Mouse (Mus musculus): ENCODE results near the gene Gpr152. TPM values are rescaled to one million over a fixed set of nuclear protein-coding genes. Genes with fewer than 3 reads are reported as not detected.

Gene Gpr152
- polyA plus RNA-seq, 1 experiment from 2014 or later, result not detected

GRCm38 (mm10) chr19:4191528-4192250, 52.1 kb downstream of the Gpr152 start, which contains the start of gene Ppp1ca:
Gene Ppp1ca (plus strand): TSS chr19:4192065.
- H3K9me3 ChIP-seq (replicated peaks; ENCODE audit: control insufficient read depth, low read length), result no peaks in the 10 kb centered on the region
- ATAC-seq (replicated peaks; ENCODE audit: insufficient number of reproducible peaks, low FRiP score, low TSS enrichment, low read depth), result peak; percentile 88
- H3K4me3 ChIP-seq (ENCODE audit: low read depth, low read length), result peak within 1 kb of the TSS; percentile 97
- H3K9ac ChIP-seq (replicated peaks; ENCODE audit: low read length), result peak within 1 kb of the TSS; percentile 96
- H3K4me1 ChIP-seq (ENCODE audit: control insufficient read depth, insufficient read depth, low read length), result peaks cover 6% of the 10 kb centered on the region
- peak within 1 kb of the TSS; percentile 58 for H3K4me2 ChIP-seq (ENCODE audit: low read depth, low read length)
- peak within 1 kb of the TSS; percentile 90 for H3K27ac ChIP-seq (replicated peaks; ENCODE audit: low read depth, low read length)
- no peaks in the 10 kb centered on the region for H3K27me3 ChIP-seq (ENCODE audit: control insufficient read depth, insufficient read depth, low read length)
- DNase-seq (ENCODE audit: low spot score), result peak; percentile 96
- peaks cover 18% of the 10 kb centered on the region for H3K36me3 ChIP-seq (replicated peaks; ENCODE audit: control insufficient read depth, insufficient read depth, low read depth, low read length)
- WGBS, result 7% methylated on average over 38 of the region's 47 CpGs

GRCm38 (mm10) chr19:4192251-4192985, 52.8 kb downstream of the Gpr152 start:
- Histone ChIP-seq H3K4me2 (ENCODE audit: low read depth, low read length) (peak overlapping the region; percentile 58), H3K9ac (replicated peaks; ENCODE audit: low read length) (peak overlapping the region; percentile 96), H3K9me3 (replicated peaks; ENCODE audit: control insufficient read depth, low read length) (no peaks in the 10 kb centered on the region), H3K36me3 (replicated peaks; ENCODE audit: control insufficient read depth, insufficient read depth, low read depth, low read length) (peaks cover 18% of the 10 kb centered on the region), H3K27ac (replicated peaks; ENCODE audit: low read depth, low read length) (peak overlapping the region; percentile 90), H3K4me1 (ENCODE audit: control insufficient read depth, insufficient read depth, low read length) (peaks cover 6% of the 10 kb centered on the region), H3K27me3 (ENCODE audit: control insufficient read depth, insufficient read depth, low read length) (no peaks in the 10 kb centered on the region), H3K4me3 (ENCODE audit: low read depth, low read length) (peak overlapping the region; percentile 97)
- 0 out of 2 replicates have a peak, but pooled peaks have one; percentile 0 for ATAC-seq (replicated peaks; ENCODE audit: insufficient number of reproducible peaks, low FRiP score, low TSS enrichment, low read depth)
- 0% methylated on average over 47 of the region's 52 CpGs for WGBS
- peak; percentile 45 for DNase-seq (ENCODE audit: low spot score)

GRCm38 (mm10) chr19:4193129-4193528, 53.5 kb downstream of the Gpr152 start:
- Histone ChIP-seq H3K27ac (replicated peaks; ENCODE audit: low read depth, low read length) (no peak overlapping the region), H3K36me3 (replicated peaks; ENCODE audit: control insufficient read depth, insufficient read depth, low read depth, low read length) (peaks cover 18% of the 10 kb centered on the region)
- no peak for ATAC-seq (replicated peaks; ENCODE audit: insufficient number of reproducible peaks, low FRiP score, low TSS enrichment, low read depth)

GRCm38 (mm10) chr19:4194021-4194724, 54.6 kb downstream of the Gpr152 start:
- no peak for DNase-seq (ENCODE audit: low spot score)
- H3K4me3 ChIP-seq (ENCODE audit: low read depth, low read length), result no peak overlapping the region
- no peak overlapping the region for H3K27ac ChIP-seq (replicated peaks; ENCODE audit: low read depth, low read length)
- ATAC-seq (replicated peaks; ENCODE audit: insufficient number of reproducible peaks, low FRiP score, low TSS enrichment, low read depth), result no peak
- WGBS, result 89% methylated on average over 8 of the region's 8 CpGs
- peaks cover 6% of the 10 kb centered on the region for H3K4me1 ChIP-seq (ENCODE audit: control insufficient read depth, insufficient read depth, low read length)
- H3K36me3 ChIP-seq (replicated peaks; ENCODE audit: control insufficient read depth, insufficient read depth, low read depth, low read length), result peaks cover 18% of the 10 kb centered on the region
- no peaks in the 10 kb centered on the region for H3K27me3 ChIP-seq (ENCODE audit: control insufficient read depth, insufficient read depth, low read length)
- H3K9ac ChIP-seq (replicated peaks; ENCODE audit: low read length), result no peak overlapping the region
- H3K4me2 ChIP-seq (ENCODE audit: low read depth, low read length), result no peak overlapping the region
- H3K9me3 ChIP-seq (replicated peaks; ENCODE audit: control insufficient read depth, low read length), result no peaks in the 10 kb centered on the region

More at GRCm38 (mm10) chr19:4193129-4193528, 53.5 kb downstream of the Gpr152 start:
- Histone ChIP-seq H3K4me2 (ENCODE audit: low read depth, low read length) (peak overlapping the region; percentile 58), H3K27me3 (ENCODE audit: control insufficient read depth, insufficient read depth, low read length) (no peaks in the 10 kb centered on the region), H3K9me3 (replicated peaks; ENCODE audit: control insufficient read depth, low read length) (no peaks in the 10 kb centered on the region), H3K4me1 (ENCODE audit: control insufficient read depth, insufficient read depth, low read length) (peaks cover 6% of the 10 kb centered on the region), H3K9ac (replicated peaks; ENCODE audit: low read length) (peak overlapping the region; percentile 96), H3K4me3 (ENCODE audit: low read depth, low read length) (peak overlapping the region; percentile 97)
- DNase-seq (ENCODE audit: low spot score), result no peak
- 72% methylated on average over 6 of the region's 6 CpGs for WGBS

- H3K9me3 ChIP-seq (replicated peaks; ENCODE audit: control insufficient read depth, low read length), result no peaks in the 10 kb centered on the region
- WGBS, result 84% methylated on average over 12 of the region's 12 CpGs
- H3K27ac ChIP-seq (replicated peaks; ENCODE audit: low read depth, low read length), result no peak overlapping the region
- H3K9ac ChIP-seq (replicated peaks; ENCODE audit: low read length), result no peak overlapping the region
- peaks cover 18% of the 10 kb centered on the region for H3K36me3 ChIP-seq (replicated peaks; ENCODE audit: control insufficient read depth, insufficient read depth, low read depth, low read length)
- peaks cover 6% of the 10 kb centered on the region for H3K4me1 ChIP-seq (ENCODE audit: control insufficient read depth, insufficient read depth, low read length)
- no peak overlapping the region for H3K4me2 ChIP-seq (ENCODE audit: low read depth, low read length)
- H3K27me3 ChIP-seq (ENCODE audit: control insufficient read depth, insufficient read depth, low read length), result no peaks in the 10 kb centered on the region
- no peak for ATAC-seq (replicated peaks; ENCODE audit: insufficient number of reproducible peaks, low FRiP score, low TSS enrichment, low read depth)
- no peak overlapping the region for H3K4me3 ChIP-seq (ENCODE audit: low read depth, low read length)
- DNase-seq (ENCODE audit: low spot score), result no peak
Observed at GRCm38 (mm10) chr19:4194776-4195650, 55.4 kb downstream of the Gpr152 start.

Other genes starting within 250 kb of the Gpr152 start
- 16.3 and 21.8 TPM in 2 replicates for gene Tcirg1, start 232.7 kb upstream of the Gpr152 start, polyA plus RNA-seq (2014; fragmentation: Nextera tagmentation; extraction: Ambion mirVana)
- gene Ndufs8, start 227.0 kb upstream of the Gpr152 start, polyA plus RNA-seq (2014; fragmentation: Nextera tagmentation; extraction: Ambion mirVana), result 248 and 267 TPM in 2 replicates
- gene Aldh3b1, start 210.0 kb upstream of the Gpr152 start, polyA plus RNA-seq (2014; fragmentation: Nextera tagmentation; extraction: Ambion mirVana), result 0.49 and 1.00 TPM in 2 replicates
- 6.0 and 6.3 TPM in 2 replicates for gene Unc93b1, start 204.6 kb upstream of the Gpr152 start, polyA plus RNA-seq (2014; fragmentation: Nextera tagmentation; extraction: Ambion mirVana)
- gene Aldh3b3, start 181.1 kb upstream of the Gpr152 start, polyA plus RNA-seq (2014; fragmentation: Nextera tagmentation; extraction: Ambion mirVana), result not detected in 2 replicates
- gene Aldh3b2, start 167.5 kb upstream of the Gpr152 start, polyA plus RNA-seq (2014; fragmentation: Nextera tagmentation; extraction: Ambion mirVana), result 1.2 and 1.6 TPM in 2 replicates
- 2.3 and 3.5 TPM in 2 replicates for gene Acy3, start 153.2 kb upstream of the Gpr152 start, polyA plus RNA-seq (2014; fragmentation: Nextera tagmentation; extraction: Ambion mirVana)
- 0.26 TPM in 1 of 2 replicates, not detected in the other for gene Tbx10, start 147.0 kb upstream of the Gpr152 start, polyA plus RNA-seq (2014; fragmentation: Nextera tagmentation; extraction: Ambion mirVana)
- gene Nudt8, start 139.2 kb upstream of the Gpr152 start, polyA plus RNA-seq (2014; fragmentation: Nextera tagmentation; extraction: Ambion mirVana), result 24.2 and 26.6 TPM in 2 replicates
- gene Gm49405, start 139.2 kb upstream of the Gpr152 start, polyA plus RNA-seq (2014; fragmentation: Nextera tagmentation; extraction: Ambion mirVana), result 1.3 and 1.4 TPM in 2 replicates
- gene Doc2g, start 136.5 kb upstream of the Gpr152 start, polyA plus RNA-seq (2014; fragmentation: Nextera tagmentation; extraction: Ambion mirVana), result 2.2 TPM in 2 replicates
- 190 and 205 TPM in 2 replicates for gene Ndufv1, start 127.0 kb upstream of the Gpr152 start, polyA plus RNA-seq (2014; fragmentation: Nextera tagmentation; extraction: Ambion mirVana)
- gene Gstp1, start 101.8 kb upstream of the Gpr152 start, polyA plus RNA-seq (2014; fragmentation: Nextera tagmentation; extraction: Ambion mirVana), result 405 and 453 TPM in 2 replicates
- gene Gstp2, start 93.8 kb upstream of the Gpr152 start, polyA plus RNA-seq (2014; fragmentation: Nextera tagmentation; extraction: Ambion mirVana), result 2.2 and 2.3 TPM in 2 replicates
- not detected in 2 replicates for gene Gstp3, start 80.2 kb upstream of the Gpr152 start, polyA plus RNA-seq (2014; fragmentation: Nextera tagmentation; extraction: Ambion mirVana)
- gene Cabp2, start 58.2 kb upstream of the Gpr152 start, polyA plus RNA-seq (2014; fragmentation: Nextera tagmentation; extraction: Ambion mirVana), result not detected in 2 replicates
- gene Cdk2ap2, start 42.6 kb upstream of the Gpr152 start, polyA plus RNA-seq (2014; fragmentation: Nextera tagmentation; extraction: Ambion mirVana), result 58.6 and 69.0 TPM in 2 replicates
- 6.3 and 7.3 TPM in 2 replicates for gene Pitpnm1, start 39.8 kb upstream of the Gpr152 start, polyA plus RNA-seq (2014; fragmentation: Nextera tagmentation; extraction: Ambion mirVana)
- gene Aip, start 13.9 kb upstream of the Gpr152 start, polyA plus RNA-seq (2014; fragmentation: Nextera tagmentation; extraction: Ambion mirVana), result 68.3 and 85.1 TPM in 2 replicates
- gene Cabp4, start 4.2 kb downstream of the Gpr152 start, polyA plus RNA-seq (2014; fragmentation: Nextera tagmentation; extraction: Ambion mirVana), result not detected in 2 replicates
- 108 and 122 TPM in 2 replicates for gene Coro1b, start 8.8 kb downstream of the Gpr152 start, polyA plus RNA-seq (2014; fragmentation: Nextera tagmentation; extraction: Ambion mirVana)
- gene Ptprcap, start 13.8 kb downstream of the Gpr152 start, polyA plus RNA-seq (2014; fragmentation: Nextera tagmentation; extraction: Ambion mirVana), result 0.64 and 1.3 TPM in 2 replicates
- gene Rps6kb2, start 23.6 kb downstream of the Gpr152 start, polyA plus RNA-seq (2014; fragmentation: Nextera tagmentation; extraction: Ambion mirVana), result 42.0 and 42.3 TPM in 2 replicates
- gene Carns1, start 35.7 kb downstream of the Gpr152 start, polyA plus RNA-seq (2014; fragmentation: Nextera tagmentation; extraction: Ambion mirVana), result 2.0 TPM in 2 replicates
- 0.96 and 1.4 TPM in 2 replicates for gene Tbc1d10c, start 51.5 kb downstream of the Gpr152 start, polyA plus RNA-seq (2014; fragmentation: Nextera tagmentation; extraction: Ambion mirVana)
- gene Ppp1ca, start 52.3 kb downstream of the Gpr152 start, polyA plus RNA-seq (2014; fragmentation: Nextera tagmentation; extraction: Ambion mirVana), result 955 and 1,002 TPM in 2 replicates
- 46.8 and 49.5 TPM in 2 replicates for gene Rad9a, start 61.9 kb downstream of the Gpr152 start, polyA plus RNA-seq (2014; fragmentation: Nextera tagmentation; extraction: Ambion mirVana)
- 4.6 and 5.0 TPM in 2 replicates for gene Clcf1, start 74.5 kb downstream of the Gpr152 start, polyA plus RNA-seq (2014; fragmentation: Nextera tagmentation; extraction: Ambion mirVana)
- not detected in 2 replicates for gene AC109138.7, start 74.6 kb downstream of the Gpr152 start, polyA plus RNA-seq (2014; fragmentation: Nextera tagmentation; extraction: Ambion mirVana)
- gene Pold4, start 92.1 kb downstream of the Gpr152 start, polyA plus RNA-seq (2014; fragmentation: Nextera tagmentation; extraction: Ambion mirVana), result 12.7 and 13.0 TPM in 2 replicates
- 2.7 and 4.8 TPM in 2 replicates for gene Ssh3, start 129.4 kb downstream of the Gpr152 start, polyA plus RNA-seq (2014; fragmentation: Nextera tagmentation; extraction: Ambion mirVana)
- 5.6 and 6.4 TPM in 2 replicates for gene Ankrd13d, start 143.3 kb downstream of the Gpr152 start, polyA plus RNA-seq (2014; fragmentation: Nextera tagmentation; extraction: Ambion mirVana)
- gene Grk2, start 166.4 kb downstream of the Gpr152 start, polyA plus RNA-seq (2014; fragmentation: Nextera tagmentation; extraction: Ambion mirVana), result 13.5 and 18.9 TPM in 2 replicates

All from embryonic facial prominence, embryonic 11.5 days (tissue).